Mouse (Mus musculus): ENCODE measurements at regions not wholly inside any gene's neighbourhood (a gene's known extent, or its start where the extent isn't known, plus 50 kb on each side); places are given as distances from the start of the nearest gene placed in this dataset.

GRCm38 (mm10) chr4:105996060-105996459 is 206.4 kb downstream of the Gm12728 start:
- ATAC-seq (ENCODE audit: insufficient number of reproducible peaks, insufficient read depth, low FRiP score, low read depth) = no peak
- WGBS = 37% methylated on average over 4 of the region's 4 CpGs
- Histone ChIP-seq H3K9ac (ENCODE audit: low read length) (no peak overlapping the region), H3K27me3 (ENCODE audit: control insufficient read depth, insufficient read depth, low read length) (no peaks in the 10 kb centered on the region), H3K4me2 (ENCODE audit: low read length) (no peak overlapping the region), H3K27ac (replicated peaks in 1 of 2; ENCODE audit: control insufficient read depth in 1 of 2, insufficient read depth in 1 of 2, low read depth in 2 of 2, low read length in 2 of 2) (no peak overlapping the region), H3K4me1 (ENCODE audit: control insufficient read depth in 2 of 2, insufficient read depth in 2 of 2, low read length in 2 of 2) (peaks cover 2 to 4% of the 10 kb centered on the region in 2 experiments; a peak in 1 of 4 replicates), H3K36me3 (ENCODE audit: control insufficient read depth, insufficient read depth, low read length) (no peaks in the 10 kb centered on the region), H3K4me3 (ENCODE audit: control insufficient read depth in 1 of 2, insufficient read depth in 1 of 2, low read depth in 1 of 2, low read length in 2 of 2) (no peak overlapping the region), H3K9me3 (ENCODE audit: control insufficient read depth, low read length) (no peaks in the 10 kb centered on the region)

GRCm38 (mm10) chr4:105996893-105997630 is 207.4 kb downstream of the Gm12728 start:
- H3K9me3 ChIP-seq (ENCODE audit: control insufficient read depth, low read length) = no peaks in the 10 kb centered on the region
- WGBS = 65% methylated on average over 3 of the region's 3 CpGs
- no peaks in the 10 kb centered on the region for H3K27me3 ChIP-seq (ENCODE audit: control insufficient read depth, insufficient read depth, low read length)
- no peak for ATAC-seq (ENCODE audit: insufficient number of reproducible peaks, insufficient read depth, low FRiP score, low read depth)
- no peak overlapping the region for H3K9ac ChIP-seq (ENCODE audit: low read length)
- H3K27ac ChIP-seq (replicated peaks in 1 of 2; ENCODE audit: control insufficient read depth in 1 of 2, insufficient read depth in 1 of 2, low read depth in 2 of 2, low read length in 2 of 2) = no peak overlapping the region
- no peak overlapping the region for H3K4me3 ChIP-seq (ENCODE audit: control insufficient read depth in 1 of 2, insufficient read depth in 1 of 2, low read depth in 1 of 2, low read length in 2 of 2)
- H3K4me2 ChIP-seq (ENCODE audit: low read length) = no peak overlapping the region
- peaks cover 2 to 4% of the 10 kb centered on the region in 2 experiments; a peak in 1 of 4 replicates for H3K4me1 ChIP-seq (ENCODE audit: control insufficient read depth in 2 of 2, insufficient read depth in 2 of 2, low read length in 2 of 2)
- H3K36me3 ChIP-seq (ENCODE audit: control insufficient read depth, insufficient read depth, low read length) = no peaks in the 10 kb centered on the region

GRCm38 (mm10) chr4:106002516-106002915 is 212.8 kb downstream of the Gm12728 start:
- peaks cover 3% of the 10 kb centered on the region; the same call in 1 of the 2 replicates for H3K9me3 ChIP-seq (ENCODE audit: control insufficient read depth, low read length)
- no peak for ATAC-seq (ENCODE audit: insufficient number of reproducible peaks, insufficient read depth, low FRiP score, low read depth)
- 82% methylated on average over 3 of the region's 3 CpGs for WGBS
- H3K4me2 ChIP-seq (ENCODE audit: low read length) = no peak overlapping the region
- no peaks in the 10 kb centered on the region for H3K27me3 ChIP-seq (ENCODE audit: control insufficient read depth, insufficient read depth, low read length)
- H3K27ac ChIP-seq (replicated peaks in 1 of 2; ENCODE audit: control insufficient read depth in 1 of 2, insufficient read depth in 1 of 2, low read depth in 2 of 2, low read length in 2 of 2) = no peak overlapping the region
- no peaks in the 10 kb centered on the region for H3K36me3 ChIP-seq (ENCODE audit: control insufficient read depth, insufficient read depth, low read length)
- H3K9ac ChIP-seq (ENCODE audit: low read length) = no peak overlapping the region
- H3K4me1 ChIP-seq (ENCODE audit: control insufficient read depth in 2 of 2, insufficient read depth in 2 of 2, low read length in 2 of 2) = peaks cover 0 to under 1% of the 10 kb centered on the region in 2 experiments; a peak in 1 of 4 replicates
- no peak overlapping the region for H3K4me3 ChIP-seq (ENCODE audit: control insufficient read depth in 1 of 2, insufficient read depth in 1 of 2, low read depth in 1 of 2, low read length in 2 of 2)

GRCm38 (mm10) chr4:106005936-106006335 is 216.3 kb downstream of the Gm12728 start:
- no peaks in the 10 kb centered on the region for H3K4me1 ChIP-seq (ENCODE audit: control insufficient read depth in 2 of 2, insufficient read depth in 2 of 2, low read length in 2 of 2)
- H3K9me3 ChIP-seq (ENCODE audit: control insufficient read depth, low read length) = peaks cover 3% of the 10 kb centered on the region; the same call in 1 of the 2 replicates
- no peaks in the 10 kb centered on the region for H3K36me3 ChIP-seq (ENCODE audit: control insufficient read depth, insufficient read depth, low read length)
- no peak overlapping the region for H3K4me2 ChIP-seq (ENCODE audit: low read length)
- no peak overlapping the region for H3K4me3 ChIP-seq (ENCODE audit: control insufficient read depth in 1 of 2, insufficient read depth in 1 of 2, low read depth in 1 of 2, low read length in 2 of 2)
- H3K27ac ChIP-seq (replicated peaks in 1 of 2; ENCODE audit: control insufficient read depth in 1 of 2, insufficient read depth in 1 of 2, low read depth in 2 of 2, low read length in 2 of 2) = no peak overlapping the region
- H3K9ac ChIP-seq (ENCODE audit: low read length) = no peak overlapping the region
- no peaks in the 10 kb centered on the region for H3K27me3 ChIP-seq (ENCODE audit: control insufficient read depth, insufficient read depth, low read length)
- ATAC-seq (ENCODE audit: insufficient number of reproducible peaks, insufficient read depth, low FRiP score, low read depth) = no peak
- WGBS = 43% methylated on average over 5 of the region's 5 CpGs

GRCm38 (mm10) chr4:106007334-106008190 is 217.9 kb downstream of the Gm12728 start:
- H3K27ac ChIP-seq (replicated peaks in 1 of 2; ENCODE audit: control insufficient read depth in 1 of 2, insufficient read depth in 1 of 2, low read depth in 2 of 2, low read length in 2 of 2) = no peak overlapping the region
- H3K9ac ChIP-seq (ENCODE audit: low read length) = no peak overlapping the region
- 64% methylated on average over 8 of the region's 8 CpGs for WGBS
- H3K9me3 ChIP-seq (ENCODE audit: control insufficient read depth, low read length) = peaks cover 3% of the 10 kb centered on the region; the same call in 1 of the 2 replicates
- ATAC-seq (ENCODE audit: insufficient number of reproducible peaks, insufficient read depth, low FRiP score, low read depth) = no peak
- H3K27me3 ChIP-seq (ENCODE audit: control insufficient read depth, insufficient read depth, low read length) = no peaks in the 10 kb centered on the region
- no peaks in the 10 kb centered on the region for H3K4me1 ChIP-seq (ENCODE audit: control insufficient read depth in 2 of 2, insufficient read depth in 2 of 2, low read length in 2 of 2)
- H3K4me2 ChIP-seq (ENCODE audit: low read length) = no peak overlapping the region
- no peak overlapping the region for H3K4me3 ChIP-seq (ENCODE audit: control insufficient read depth in 1 of 2, insufficient read depth in 1 of 2, low read depth in 1 of 2, low read length in 2 of 2)
- no peaks in the 10 kb centered on the region for H3K36me3 ChIP-seq (ENCODE audit: control insufficient read depth, insufficient read depth, low read length)

GRCm38 (mm10) chr4:106017065-106017646 is 227.5 kb downstream of the Gm12728 start:
- Histone ChIP-seq H3K36me3 (ENCODE audit: control insufficient read depth, insufficient read depth, low read length) (no peaks in the 10 kb centered on the region), H3K9ac (ENCODE audit: low read length) (no peak overlapping the region), H3K4me1 (ENCODE audit: control insufficient read depth in 2 of 2, insufficient read depth in 2 of 2, low read length in 2 of 2) (peaks cover 5 to 11% of the 10 kb centered on the region in 2 experiments; a peak in 2 of 4 replicates), H3K4me3 (ENCODE audit: control insufficient read depth in 1 of 2, insufficient read depth in 1 of 2, low read depth in 1 of 2, low read length in 2 of 2) (no peak overlapping the region), H3K4me2 (ENCODE audit: low read length) (no peak overlapping the region), H3K27me3 (ENCODE audit: control insufficient read depth, insufficient read depth, low read length) (no peaks in the 10 kb centered on the region), H3K9me3 (ENCODE audit: control insufficient read depth, low read length) (no peaks in the 10 kb centered on the region), H3K27ac (replicated peaks in 1 of 2; ENCODE audit: control insufficient read depth in 1 of 2, insufficient read depth in 1 of 2, low read depth in 2 of 2, low read length in 2 of 2) (no peak overlapping the region)
- ATAC-seq (ENCODE audit: insufficient number of reproducible peaks, insufficient read depth, low FRiP score, low read depth) = no peak
- WGBS = 82% methylated on average over 6 of the region's 6 CpGs

GRCm38 (mm10) chr4:106018936-106019335 is 229.3 kb downstream of the Gm12728 start:
- no peak overlapping the region for H3K4me2 ChIP-seq (ENCODE audit: low read length)
- no peak overlapping the region for H3K27ac ChIP-seq (replicated peaks in 1 of 2; ENCODE audit: control insufficient read depth in 1 of 2, insufficient read depth in 1 of 2, low read depth in 2 of 2, low read length in 2 of 2)
- no peak overlapping the region for H3K9ac ChIP-seq (ENCODE audit: low read length)
- WGBS = 58% methylated on average over 4 of the region's 4 CpGs
- no peaks in the 10 kb centered on the region for H3K9me3 ChIP-seq (ENCODE audit: control insufficient read depth, low read length)
- no peak for ATAC-seq (ENCODE audit: insufficient number of reproducible peaks, insufficient read depth, low FRiP score, low read depth)
- peaks cover 5 to 11% of the 10 kb centered on the region in 2 experiments; a peak in 2 of 4 replicates for H3K4me1 ChIP-seq (ENCODE audit: control insufficient read depth in 2 of 2, insufficient read depth in 2 of 2, low read length in 2 of 2)
- H3K36me3 ChIP-seq (ENCODE audit: control insufficient read depth, insufficient read depth, low read length) = no peaks in the 10 kb centered on the region
- no peaks in the 10 kb centered on the region for H3K27me3 ChIP-seq (ENCODE audit: control insufficient read depth, insufficient read depth, low read length)
- H3K4me3 ChIP-seq (ENCODE audit: control insufficient read depth in 1 of 2, insufficient read depth in 1 of 2, low read depth in 1 of 2, low read length in 2 of 2) = no peak overlapping the region

Data from heart, embryonic 14.5 days (tissue).